Comparison of ENCODE assay signal across 10 mouse cellular contexts in the genomic region with DNA sequence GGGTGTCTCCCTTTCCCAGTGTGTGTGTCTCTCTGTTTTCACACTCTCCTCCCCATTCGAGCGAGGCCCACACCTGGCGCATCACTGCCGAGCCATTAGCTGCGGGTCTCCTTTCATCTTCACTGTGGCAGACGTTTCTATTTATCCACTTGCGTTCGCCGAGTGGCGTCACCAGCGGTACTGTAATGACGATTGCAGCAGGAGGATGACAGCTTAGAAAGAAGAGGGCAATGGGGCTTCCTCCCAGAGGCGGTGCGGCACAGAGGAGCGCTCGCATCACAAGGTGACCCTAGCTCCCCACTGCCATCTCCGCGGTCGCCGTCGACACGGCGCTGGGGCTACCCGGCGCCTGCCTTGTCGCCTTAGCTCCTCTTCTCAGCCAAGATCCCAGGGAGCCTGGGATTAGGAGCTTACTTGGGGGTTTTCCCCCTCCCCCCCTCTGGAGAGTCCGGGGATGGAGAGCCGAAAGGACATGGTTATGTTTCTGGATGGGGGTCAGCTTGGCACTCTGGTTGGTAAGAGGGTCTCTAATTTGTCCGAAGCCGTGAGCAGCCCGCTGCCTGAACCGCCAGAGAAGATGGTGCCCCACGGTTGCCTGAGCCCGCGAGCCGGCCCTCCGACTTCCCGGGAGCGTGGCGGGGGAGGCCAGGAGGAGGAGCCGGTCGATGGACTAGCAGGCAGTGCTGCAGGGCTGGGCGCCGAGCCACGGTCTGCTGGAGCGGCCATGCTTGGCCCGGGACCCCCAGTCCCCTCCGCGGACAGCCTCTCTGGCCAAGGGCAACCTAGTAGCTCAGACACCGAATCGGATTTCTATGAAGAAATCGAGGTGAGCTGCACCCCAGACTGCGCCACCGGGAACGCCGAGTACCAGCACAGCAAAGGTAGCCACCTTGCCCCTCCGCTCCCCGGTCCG. TPM values are rescaled to one million over a fixed set of nuclear protein-coding genes. Genes with fewer than 3 reads are reported as not detected.
DNase-seq lines count a peak whose midpoint lies in the region; ATAC-seq lines count a peak whose summit lies in the region.
"Had no signal": no experiment of that assay in that cellular context is flagged by ENCODE, and none has a peak within 500 bp of the region (broad histone marks: within the 10 kb centered on the region; RNA-seq: fewer than 3 reads in every experiment).

A gene (plus strand): TSS at position 108 of the 913 bp plus-strand sequence.

- DNase-seq in heart, postnatal 14 days: no peak
- peak; percentile 60 for DNase-seq in ZHBTc4 (ENCODE audit: low read depth, low spot score)
- DNase-seq in adrenal gland, adult 8-10 months: no peak
- DNase-seq in left cerebral cortex, adult 9 months (ENCODE audit: low spot score in 2 of 2): no peak
- DNase-seq in MN1 (ENCODE audit: low spot score): no peak

- H3K27ac ChIP-seq in heart, embryonic 14.5 days (replicated peaks in 1 of 2; ENCODE audit: control insufficient read depth in 1 of 2, insufficient read depth in 1 of 2, low read depth in 2 of 2, low read length in 2 of 2): no peak within 1 kb of the TSS
- H3K27ac ChIP-seq in hindbrain, embryonic 13.5 days: peak within 1 kb of the TSS; percentile 82
- no peak within 1 kb of the TSS for H3K27ac ChIP-seq in midbrain, embryonic 16.5 days (ENCODE audit: low read length)

- peak within 1 kb of the TSS in 1 of 2 experiments; percentile 20; a peak in 2 of 4 replicates for H3K4me3 ChIP-seq in heart, embryonic 14.5 days (ENCODE audit: control insufficient read depth in 1 of 2, insufficient read depth in 1 of 2, low read depth in 1 of 2, low read length in 2 of 2)
- H3K4me3 ChIP-seq in hindbrain, embryonic 13.5 days: peak within 1 kb of the TSS; percentile 35
- 0 out of 2 replicates have a peak within 1 kb of the TSS, but pooled peaks have one; percentile 0 for H3K4me3 ChIP-seq in midbrain, embryonic 16.5 days (ENCODE audit: low read depth, low read length)
- H3K4me3 ChIP-seq: erythroblast, embryonic 14.5 days had no signal

- no peak for ATAC-seq in heart, embryonic 14.5 days (ENCODE audit: insufficient number of reproducible peaks, insufficient read depth, low FRiP score, low read depth)
- peak; percentile 50; the same call in 1 of the 2 replicates for ATAC-seq in hindbrain, embryonic 13.5 days (ENCODE audit: low FRiP score)
- 0 out of 2 replicates have a peak, but pooled peaks have one; percentile 17 for ATAC-seq in midbrain, embryonic 16.5 days

- under 1% methylated on average over 57 of the region's 59 CpGs for WGBS in heart, embryonic 14.5 days
- under 1% methylated on average over 59 of the region's 59 CpGs for WGBS in hindbrain, embryonic 13.5 days
- under 1% methylated on average over 59 of the region's 59 CpGs for WGBS in midbrain, embryonic 16.5 days

- no peak within 1 kb of the TSS for H3K9ac ChIP-seq in heart, embryonic 14.5 days (ENCODE audit: low read length)
- H3K9ac ChIP-seq in hindbrain, embryonic 13.5 days: peak within 1 kb of the TSS; percentile 57
- no peak within 1 kb of the TSS for H3K9ac ChIP-seq in midbrain, embryonic 16.5 days (ENCODE audit: low read depth, low read length)

- intact Hi-C loops in heart, postnatal 14 days (cut with DNase I): loop anchor here (2.0 kb wide), 2 partner anchors 47 to 1133 kb away; no protein-coding TSS in a partner anchor

- H3K4me1 ChIP-seq in heart, embryonic 14.5 days (ENCODE audit: control insufficient read depth in 2 of 2, insufficient read depth in 2 of 2, low read length in 2 of 2): peaks cover 3 to 16% of the 10 kb centered on the region in 2 experiments; a peak in 3 of 4 replicates
- H3K4me1 ChIP-seq in hindbrain, embryonic 13.5 days (replicated peaks): peaks cover 16% of the 10 kb centered on the region
- H3K4me1 ChIP-seq in midbrain, embryonic 16.5 days (ENCODE audit: control insufficient read depth, insufficient read depth, low read length): peaks cover 6% of the 10 kb centered on the region

- peaks cover 94% of the 10 kb centered on the region for H3K27me3 ChIP-seq in heart, embryonic 14.5 days (ENCODE audit: control insufficient read depth, insufficient read depth, low read length)
- H3K27me3 ChIP-seq in hindbrain, embryonic 13.5 days: peaks cover 95% of the 10 kb centered on the region
- H3K27me3 ChIP-seq in midbrain, embryonic 16.5 days (ENCODE audit: control insufficient read depth, insufficient read depth, low read depth, low read length): peaks cover 71% of the 10 kb centered on the region

- peak within 1 kb of the TSS; percentile 42 for H3K4me2 ChIP-seq in heart, embryonic 14.5 days (ENCODE audit: low read length)
- peak within 1 kb of the TSS; percentile 30 for H3K4me2 ChIP-seq in hindbrain, embryonic 13.5 days
- H3K4me2 ChIP-seq in midbrain, embryonic 16.5 days (ENCODE audit: low read length): no peak within 1 kb of the TSS

- no peaks in the 10 kb centered on the region for H3K9me3 ChIP-seq in heart, embryonic 14.5 days (ENCODE audit: control insufficient read depth, low read length)
- H3K9me3 ChIP-seq in hindbrain, embryonic 13.5 days: no peaks in the 10 kb centered on the region
- no peaks in the 10 kb centered on the region for H3K9me3 ChIP-seq in midbrain, embryonic 16.5 days (replicated peaks; ENCODE audit: control insufficient read depth, low read length, poor library complexity, severe bottlenecking)

- no peaks in the 10 kb centered on the region for H3K36me3 ChIP-seq in heart, embryonic 14.5 days (ENCODE audit: control insufficient read depth, insufficient read depth, low read length)
- H3K36me3 ChIP-seq in hindbrain, embryonic 13.5 days: no peaks in the 10 kb centered on the region
- H3K36me3 ChIP-seq in midbrain, embryonic 16.5 days (ENCODE audit: control insufficient read depth, insufficient read depth, low read length): no peaks in the 10 kb centered on the region

RNA-seq across cellular contexts. Expression of the gene that starts here (rescaled TPM):
- not detected in 2 replicates for polyA plus RNA-seq in heart, embryonic 14.5 days (2014; fragmentation: Nextera tagmentation; extraction: Ambion mirVana)
- total RNA-seq in heart, postnatal 14 days (2021): not detected
- polyA plus RNA-seq in hindbrain, embryonic 13.5 days (2015; fragmentation: Nextera tagmentation; extraction: Ambion mirVana): 3.5 and 3.7 TPM in 2 replicates
- polyA plus RNA-seq in midbrain, embryonic 16.5 days (2015; fragmentation: Nextera tagmentation; extraction: Ambion mirVana): 0.46 and 0.48 TPM in 2 replicates
- not detected for total RNA-seq in adrenal gland, adult 8-10 months (2022)
- total RNA-seq: layer of hippocampus, postnatal 25 days had no signal
- polyA plus RNA-seq: erythroblast, embryonic 14.5 days had no signal

Comparison
In these comparisons a context has a peak if more than half of its experiments do, and no peak if none do; other contexts are left out.
1. Peak in ATAC-seq and H3K4me3 ChIP-seq in midbrain, embryonic 16.5 days; RNA of the gene not detected or under 1 TPM.